Mouse (Mus musculus) testis, adult 2 months (tissue): ENCODE data around the gene Tbca.

Source experiments
- CTCF ChIP-seq: fragments of 200-500 bp; IDR thresholded peaks from 2 replicates; pipeline ENCODE4 v1.5.1; 2012; ENCODE audit warnings: low read depth, mild to moderate bottlenecking, inconsistent platforms, low read length, moderate library complexity; ENCODE audit not compliant: control insufficient read depth, insufficient read depth, insufficient replicate concordance
- POLR2A ChIP-seq: fragments of 200-500 bp; IDR thresholded peaks from 2 replicates; pipeline ENCODE4 v1.6.1; 2012; ENCODE audit warnings: low read depth, mild to moderate bottlenecking, inconsistent platforms, low read length, moderate library complexity; ENCODE audit not compliant: control insufficient read depth

DNA sequence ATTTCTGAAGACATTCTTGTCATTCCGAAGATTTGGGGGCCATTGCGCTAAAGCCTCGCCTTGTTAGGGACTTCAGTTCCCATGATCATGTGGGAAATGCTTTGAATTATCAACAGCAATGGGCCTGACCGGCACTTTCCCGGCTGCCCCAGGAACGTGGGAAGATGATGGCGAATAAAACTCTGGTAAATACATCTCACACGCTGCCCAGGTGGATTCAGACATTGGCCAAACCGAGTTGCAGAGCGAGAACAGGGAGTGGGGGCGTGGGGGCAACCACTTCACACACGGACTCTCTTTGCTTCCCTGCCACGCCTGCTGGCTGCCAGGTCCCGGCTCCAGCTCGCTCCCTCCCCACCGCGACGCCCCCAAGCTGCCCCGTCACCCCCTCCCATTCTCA is 83.7 kb downstream of the Tbca start:
- TF ChIP-seq CTCF (no peak), POLR2A (no peak)
